Mouse (Mus musculus) MEL (cell line): ENCODE measurements at regions not wholly inside any gene's neighbourhood (a gene's known extent, or its start where the extent isn't known, plus 50 kb on each side); places are given as distances from the start of the nearest gene placed in this dataset.

ENCODE experiments used
- CHD2 ChIP-seq: IDR thresholded peaks from 2 replicates; pipeline ENCODE4 v1.6.1; 2011; ENCODE audit warnings: low read length, improper control_type of control experiment
- CTCF ChIP-seq, 3 experiments: IDR thresholded peaks in 2 of 3; conservative IDR thresholded peaks in 1 of 3; 2 replicates each; pipeline ENCODE4 v1.5.1; 2011 to 2012; ENCODE audit warnings: low read length in 3 of 3, low read depth in 2 of 3, mild to moderate bottlenecking in 2 of 3, improper control_type of control experiment in 1 of 3, inconsistent platforms in 1 of 3, mixed read lengths in 1 of 3, moderate library complexity in 1 of 3; ENCODE audit not compliant: control insufficient read depth in 1 of 3, insufficient read depth in 1 of 3, poor library complexity in 1 of 3, severe bottlenecking in 1 of 3
- GATA1 ChIP-seq: IDR thresholded peaks from 2 replicates; pipeline ENCODE4 v1.6.1; 2011; ENCODE audit warnings: low read depth, low read length, improper control_type of control experiment
- KAT2A ChIP-seq: conservative IDR thresholded peaks from 2 replicates; pipeline ENCODE4 v1.6.1; 2012; ENCODE audit warnings: low read depth, low read length, improper control_type of control experiment, inconsistent platforms
- MXI1 ChIP-seq: IDR thresholded peaks from 2 replicates; pipeline ENCODE4 v1.6.1; 2011; ENCODE audit warnings: mild to moderate bottlenecking, low read depth, low read length, improper control_type of control experiment
- MYB ChIP-seq: IDR thresholded peaks from 2 replicates; pipeline ENCODE4 v1.6.1; 2011; ENCODE audit warnings: mild to moderate bottlenecking, low read depth, low read length, improper control_type of control experiment
- MYC ChIP-seq: IDR thresholded peaks from 2 replicates; pipeline ENCODE4 v1.6.1; 2011; ENCODE audit warnings: low read depth, mild to moderate bottlenecking, low read length, improper control_type of control experiment, moderate library complexity
- POLR2A ChIP-seq, 2 experiments: IDR thresholded peaks; 2 replicates each; pipeline ENCODE4 v1.6.1; 2011 to 2012; ENCODE audit warnings: low read length in 2 of 2, mild to moderate bottlenecking in 2 of 2, control low read depth in 1 of 2, improper control_type of control experiment in 1 of 2, low read depth in 1 of 2, moderate library complexity in 1 of 2; ENCODE audit not compliant: control insufficient read depth in 1 of 2, insufficient read depth in 1 of 2, poor library complexity in 1 of 2
- RAD21 ChIP-seq: IDR thresholded peaks from 2 replicates; pipeline ENCODE4 v1.6.1; 2011; ENCODE audit warnings: mild to moderate bottlenecking, low read depth, low read length, improper control_type of control experiment
- TAL1 ChIP-seq: IDR thresholded peaks from 2 replicates; pipeline ENCODE4 v1.6.1; 2012; ENCODE audit warnings: mild to moderate bottlenecking, inconsistent platforms, low read length, moderate library complexity, mixed read lengths
- USF2 ChIP-seq, 2 experiments: IDR thresholded peaks; 2 replicates each; pipeline ENCODE4 v1.6.1; 2011 to 2012; ENCODE audit warnings: improper control_type of control experiment in 2 of 2, low read length in 2 of 2, borderline replicate concordance in 1 of 2, inconsistent platforms in 1 of 2, low read depth in 1 of 2, mild to moderate bottlenecking in 1 of 2; ENCODE audit not compliant: insufficient read depth in 1 of 2
- ZC3H11A ChIP-seq: IDR thresholded peaks from 2 replicates; pipeline ENCODE4 v1.6.1; 2012; ENCODE audit warnings: low read depth, mild to moderate bottlenecking, inconsistent platforms, low read length, improper control_type of control experiment

GRCm38 (mm10) chr3:147852830-147853229 is 1000.7 kb downstream of the Ttll7 start:
- TF ChIP-seq MYB (no peak), POLR2A (IDR thresholded peaks at IDR 0.05; ENCODE audit: control insufficient read depth in 1 of 2, insufficient read depth in 1 of 2, low read depth in 1 of 2, low read length in 2 of 2, poor library complexity in 1 of 2) (no peak), CTCF (IDR thresholded peaks at IDR 0.05 in 2 of 3, conservative IDR thresholded peaks at IDR 0.05 in 1 of 3; ENCODE audit: control insufficient read depth in 1 of 3, insufficient read depth in 1 of 3, low read depth in 2 of 3, low read length in 3 of 3, poor library complexity in 1 of 3, severe bottlenecking in 1 of 3) (no peak), ZC3H11A (no peak), USF2 (IDR thresholded peaks at IDR 0.05; ENCODE audit: borderline replicate concordance in 1 of 2, insufficient read depth in 1 of 2, low read depth in 1 of 2, low read length in 2 of 2) (no peak), MYC (no peak), GATA1 (no peak), CHD2 (no peak), KAT2A (no peak), TAL1 (no peak), MXI1 (no peak), RAD21 (no peak)
